In genomic region chr7:80368635-80369421, GRCm38 (mm10) we compare ENCODE assay signal across 8 mouse cellular contexts. TPM values are rescaled to one million over a fixed set of nuclear protein-coding genes. Genes with fewer than 3 reads are reported as not detected.
A peak's percentile ranks its signal among the peaks of the same experiment; 100 is the strongest.
DNase-seq lines count a peak whose midpoint lies in the region; ATAC-seq and TF ChIP-seq lines count a peak whose summit lies in the region.

No protein-coding gene starts in this region.

- no peak overlapping the region for H3K27ac ChIP-seq in heart, adult 2 months
- no peak overlapping the region for H3K27ac ChIP-seq in ES-E14 (ENCODE audit: insufficient read depth, low read depth, low read length, poor library complexity, severe bottlenecking)

- intact Hi-C loops in heart, adult 2 months (cut with DNase I): no loop called here
- intact Hi-C loops in heart, postnatal 10 days (cut with DNase I): no loop called here
- intact Hi-C loops in gastrocnemius, postnatal 36 days (cut with DNase I): no loop called here

- TF ChIP-seq EP300 in heart, adult 2 months (IDR thresholded peaks at IDR 0.05; ENCODE audit: insufficient read depth, low read depth, low read length): no peak

- WGBS in heart, adult 2 months: 45% methylated on average over 20 of the region's 20 CpGs

- no peak for TF ChIP-seq POLR2A in heart, adult 2 months (IDR thresholded peaks at IDR 0.05; ENCODE audit: insufficient read depth, low read depth, low read length)

- no peak for TF ChIP-seq CTCF in heart, adult 2 months (IDR thresholded peaks at IDR 0.05)

- H3K9ac ChIP-seq in heart, adult 2 months (ENCODE audit: low read depth, low read length): no peak overlapping the region
- H3K9ac ChIP-seq in ES-E14 (ENCODE audit: insufficient read depth, low read depth, low read length, poor library complexity, severe bottlenecking): no peak overlapping the region

- H3K79me2 ChIP-seq in heart, adult 2 months (replicated peaks; ENCODE audit: control insufficient read depth, insufficient read depth, low read length): no peaks in the 10 kb centered on the region

- no peaks in the 10 kb centered on the region for H3K27me3 ChIP-seq in heart, adult 2 months (ENCODE audit: control insufficient read depth, insufficient read depth, low read length)

- H3K9me3 ChIP-seq in ES-E14 (ENCODE audit: control insufficient read depth, insufficient read depth, low read depth, low read length): no peaks in the 10 kb centered on the region

- no peak overlapping the region for H3K4me3 ChIP-seq in heart, adult 2 months
- no peak overlapping the region for H3K4me3 ChIP-seq in ES-E14 (ENCODE audit: insufficient read depth in 1 of 2, low read depth in 1 of 2, low read length in 2 of 2, poor library complexity in 1 of 2, severe bottlenecking in 1 of 2)

- ATAC-seq in megakaryocyte progenitor cell, adult 5-6 weeks (replicated peaks; ENCODE audit: poor library complexity): peak; percentile 37

- no peaks in the 10 kb centered on the region for H3K36me3 ChIP-seq in heart, adult 2 months (ENCODE audit: control insufficient read depth, insufficient read depth, low read length)
- peaks cover 8% of the 10 kb centered on the region; the same call in 1 of the 2 replicates for H3K36me3 ChIP-seq in ES-E14 (ENCODE audit: control insufficient read depth, insufficient read depth, low read length, poor library complexity, severe bottlenecking)

- peaks cover 9% of the 10 kb centered on the region for H3K4me1 ChIP-seq in heart, adult 2 months (ENCODE audit: control insufficient read depth, insufficient read depth, low read length)
- peaks cover 0 to 7% of the 10 kb centered on the region in 2 experiments; a peak in 1 of 4 replicates for H3K4me1 ChIP-seq in ES-E14 (ENCODE audit: control insufficient read depth in 2 of 2, insufficient read depth in 2 of 2, low read length in 2 of 2, poor library complexity in 1 of 2)

- in situ Hi-C loops in ES-E14 (cut with MboI; ENCODE audit: low sequenced_read_pairs in 2 of 2, unreplicated experiment in 2 of 2): no loop called here

- DNase-seq in heart, adult 11 months: peak; percentile 96
- no peak for DNase-seq in heart, adult 2 months
- no peak for DNase-seq in ES-E14 (ENCODE audit: low read depth, low spot score)
- peak; percentile 48 to 61 for DNase-seq in heart, postnatal 10 days
- DNase-seq in gastrocnemius, postnatal 36 days: no peak
- no peak for DNase-seq in right cerebral cortex, adult 18-20 months
- DNase-seq in frontal cortex, postnatal 36 days (ENCODE audit: low spot score in 2 of 2): no peak

TF ChIP-seq in ES-E14, 5 proteins besides CTCF, POLR2A, EP300 and RAD21:
- no peak for TF ChIP-seq ZC3H11A (IDR thresholded peaks at IDR 0.05; ENCODE audit: borderline replicate concordance, low read depth, low read length)
- TF ChIP-seq MAFK (IDR thresholded peaks at IDR 0.05; ENCODE audit: insufficient read depth, low read depth, low read length): 0 out of 2 replicates have a peak, but pooled peaks have one; percentile 19
- no peak for TF ChIP-seq HCFC1 (IDR thresholded peaks at IDR 0.05; ENCODE audit: borderline replicate concordance, insufficient read depth, low read length)
- TF ChIP-seq ZNF384 (IDR thresholded peaks at IDR 0.05; ENCODE audit: low read depth, low read length): peak; percentile 97
- TF ChIP-seq CHD2 (IDR thresholded peaks at IDR 0.05; ENCODE audit: low read depth, low read length): no peak

RNA-seq across cellular contexts. Expression of gene Man2a2, which starts 2.3 kb away (rescaled TPM):
- total RNA-seq in heart, adult 2 months (2021): 10 to 100 TPM; 55.7 to 58.7 TPM
- polyA plus RNA-seq in heart, adult 2 months (2012; rRNA removed): 75.8 and 82.4 TPM in 2 replicates
- total RNA-seq in ES-E14 (2012; rRNA removed): 14.6 and 19.8 TPM in 2 replicates
- 10 to 100 TPM; 70.5 to 72.0 TPM for total RNA-seq in heart, postnatal 10 days (2021)
- total RNA-seq in megakaryocyte progenitor cell, adult 5-6 weeks (2015): 31.2 and 32.6 TPM in 2 replicates
- total RNA-seq in megakaryocyte progenitor cell, adult 5-6 weeks (2017): 37.9 and 44.0 TPM in 2 replicates
- 100 to 1,000 TPM; 139 to 157 TPM for total RNA-seq in gastrocnemius, postnatal 36 days (2021)

RNA-seq across cellular contexts. Expression of gene Fes, which starts 18.9 kb away (rescaled TPM):
- total RNA-seq in heart, adult 2 months (2021): 1 to 10 TPM; 8.9 to 9.8 TPM
- 15.4 and 17.3 TPM in 2 replicates for polyA plus RNA-seq in heart, adult 2 months (2012; rRNA removed)
- total RNA-seq in ES-E14 (2012; rRNA removed): 2.1 and 4.5 TPM in 2 replicates
- total RNA-seq in heart, postnatal 10 days (2021): 10 to 100 TPM; 19.9 to 21.7 TPM
- 117 and 126 TPM in 2 replicates for total RNA-seq in megakaryocyte progenitor cell, adult 5-6 weeks (2015)
- 97.6 and 158 TPM in 2 replicates for total RNA-seq in megakaryocyte progenitor cell, adult 5-6 weeks (2017)
- total RNA-seq in gastrocnemius, postnatal 36 days (2021): 1 to 10 TPM; 3.5 to 5.2 TPM

RNA-seq across cellular contexts. Expression of gene Hddc3, which starts 25.9 kb away (rescaled TPM):
- 10 to 100 TPM; 30.0 to 39.9 TPM for total RNA-seq in heart, adult 2 months (2021)
- polyA plus RNA-seq in heart, adult 2 months (2012; rRNA removed): 47.7 and 77.5 TPM in 2 replicates
- 11.4 and 14.3 TPM in 2 replicates for total RNA-seq in ES-E14 (2012; rRNA removed)
- 10 to 100 TPM; 33.1 to 35.5 TPM for total RNA-seq in heart, postnatal 10 days (2021)
- total RNA-seq in megakaryocyte progenitor cell, adult 5-6 weeks (2015): 15.1 and 20.4 TPM in 2 replicates
- total RNA-seq in megakaryocyte progenitor cell, adult 5-6 weeks (2017): 9.1 and 24.0 TPM in 2 replicates
- 10 to 100 TPM; 17.6 to 21.1 TPM for total RNA-seq in gastrocnemius, postnatal 36 days (2021)

RNA-seq across cellular contexts. Expression of gene Unc45a, which starts 28.0 kb away (rescaled TPM):
- 10 to 100 TPM; 15.8 to 16.8 TPM for total RNA-seq in heart, adult 2 months (2021)
- polyA plus RNA-seq in heart, adult 2 months (2012; rRNA removed): 23.0 and 24.0 TPM in 2 replicates
- 52.0 and 54.1 TPM in 2 replicates for total RNA-seq in ES-E14 (2012; rRNA removed)
- 10 to 100 TPM; 17.9 to 18.9 TPM for total RNA-seq in heart, postnatal 10 days (2021)
- 5.4 TPM in 2 replicates for total RNA-seq in megakaryocyte progenitor cell, adult 5-6 weeks (2015)
- total RNA-seq in megakaryocyte progenitor cell, adult 5-6 weeks (2017): 15.6 and 16.6 TPM in 2 replicates
- total RNA-seq in gastrocnemius, postnatal 36 days (2021): 10 to 100 TPM in 1 of 2 experiments, 1 to 10 TPM in 1; 9.7 to 12.1 TPM

RNA-seq across cellular contexts. Expression of gene Furin, which starts 36.4 kb away (rescaled TPM):
- total RNA-seq in heart, adult 2 months (2021): 100 to 1,000 TPM; 108 to 129 TPM
- 64.9 and 79.4 TPM in 2 replicates for polyA plus RNA-seq in heart, adult 2 months (2012; rRNA removed)
- total RNA-seq in ES-E14 (2012; rRNA removed): 16.1 and 17.7 TPM in 2 replicates
- 100 to 1,000 TPM; 119 to 139 TPM for total RNA-seq in heart, postnatal 10 days (2021)
- 13.8 and 15.6 TPM in 2 replicates for total RNA-seq in megakaryocyte progenitor cell, adult 5-6 weeks (2015)
- total RNA-seq in megakaryocyte progenitor cell, adult 5-6 weeks (2017): 7.2 and 10.2 TPM in 2 replicates
- total RNA-seq in gastrocnemius, postnatal 36 days (2021): 10 to 100 TPM; 40.7 to 48.6 TPM

Comparison
In these comparisons a context has a peak if more than half of its experiments do, and no peak if none do; other contexts are left out.
1. DNase-seq: peak in heart, adult 11 months (single experiment) and heart, postnatal 10 days (2 of 2); none in heart, adult 2 months (0 of 2), ES-E14 (single experiment), gastrocnemius, postnatal 36 days (0 of 2), right cerebral cortex, adult 18-20 months (single experiment) and frontal cortex, postnatal 36 days (0 of 2).
2. RNA of gene Fes, which starts 18.9 kb away (total RNA-seq): 97.6 to 158 TPM in megakaryocyte progenitor cell, adult 5-6 weeks; 19.9 to 21.7 TPM in heart, postnatal 10 days, 8.9 to 9.8 TPM in heart, adult 2 months, 3.5 to 5.2 TPM in gastrocnemius, postnatal 36 days and 2.1 to 4.5 TPM in ES-E14; every median in the first group is over 4 times any median in the second.